Mouse (Mus musculus): ENCODE results near the gene Nell2.

DNA sequence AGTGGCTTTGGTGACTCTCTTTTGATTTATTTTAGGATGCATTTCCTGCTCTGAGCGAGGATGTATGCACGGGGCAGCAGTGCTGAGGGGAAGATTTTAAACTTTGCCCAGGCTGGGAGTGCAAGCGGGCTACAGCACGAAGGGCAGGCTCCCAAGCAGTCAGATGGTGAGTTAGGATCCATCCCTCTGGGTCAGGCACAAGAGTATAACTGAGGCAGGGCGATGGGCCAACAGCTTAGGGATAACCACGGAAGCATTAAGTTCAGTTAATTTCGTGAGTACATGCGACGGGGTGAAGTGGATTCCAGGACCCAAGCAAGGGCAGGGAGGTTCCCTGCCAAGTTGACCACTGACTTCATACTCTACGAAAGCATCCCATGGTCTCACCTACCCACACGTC is 83.8 kb downstream of the Nell2 start:
- TF ChIP-seq POLR2A (IDR thresholded peaks at IDR 0.05; ENCODE audit: borderline replicate concordance, extremely low read depth, low read depth, low read length) (no peak), CTCF (IDR thresholded peaks at IDR 0.05; ENCODE audit: insufficient read depth, low read length) (no peak)
